Mouse (Mus musculus) cortical plate, adult 2 months (tissue): ENCODE results near the gene Dscaml1.

Experiments used
- CTCF ChIP-seq: fragments of 200-500 bp; IDR thresholded peaks from 2 replicates; pipeline ENCODE4 v1.5.1; 2011; ENCODE audit warnings: mild to moderate bottlenecking, control low read depth, low read length; ENCODE audit not compliant: insufficient read depth; ENCODE audit errors: extremely low read depth
- POLR2A ChIP-seq: fragments of 200-500 bp; IDR thresholded peaks from 2 replicates; pipeline ENCODE4 v1.6.1; 2011; ENCODE audit warnings: mild to moderate bottlenecking, low read length, control low read depth; ENCODE audit not compliant: insufficient read depth; ENCODE audit errors: extremely low read depth

GRCm38 (mm10) chr9:45517993-45518705 lies 91.7 kb downstream of the Dscaml1 start:
- TF ChIP-seq CTCF (no peak), POLR2A (no peak)
